Mouse (Mus musculus) monocyte, adult 5-6 weeks (primary cell): ENCODE data around the gene Cyb5d1. TPM values are rescaled to one million over a fixed set of nuclear protein-coding genes. Genes with fewer than 3 reads are reported as not detected.

ENCODE experiments used
- ATAC-seq: fragments of 153-309, 156-312 bp; replicated peaks from 2 replicates; pipeline ENCODE4 v1.8.0; 2017; ENCODE audit warnings: mild to moderate bottlenecking; ENCODE audit not compliant: low TSS enrichment, insufficient number of reproducible peaks, severe bottlenecking, poor library complexity, low FRiP score
- total RNA-seq: library from RNA; stranded (forward); fragments of 200-1000, 200-491, 200-594 nt; gene quantifications from 3 replicates; pipeline ENCODE4 v1.2.3, GENCODE M21; 2017

Cyb5d1 gene
- total RNA-seq, 1 experiment from 2014 or later: 19.2 TPM

DNA sequence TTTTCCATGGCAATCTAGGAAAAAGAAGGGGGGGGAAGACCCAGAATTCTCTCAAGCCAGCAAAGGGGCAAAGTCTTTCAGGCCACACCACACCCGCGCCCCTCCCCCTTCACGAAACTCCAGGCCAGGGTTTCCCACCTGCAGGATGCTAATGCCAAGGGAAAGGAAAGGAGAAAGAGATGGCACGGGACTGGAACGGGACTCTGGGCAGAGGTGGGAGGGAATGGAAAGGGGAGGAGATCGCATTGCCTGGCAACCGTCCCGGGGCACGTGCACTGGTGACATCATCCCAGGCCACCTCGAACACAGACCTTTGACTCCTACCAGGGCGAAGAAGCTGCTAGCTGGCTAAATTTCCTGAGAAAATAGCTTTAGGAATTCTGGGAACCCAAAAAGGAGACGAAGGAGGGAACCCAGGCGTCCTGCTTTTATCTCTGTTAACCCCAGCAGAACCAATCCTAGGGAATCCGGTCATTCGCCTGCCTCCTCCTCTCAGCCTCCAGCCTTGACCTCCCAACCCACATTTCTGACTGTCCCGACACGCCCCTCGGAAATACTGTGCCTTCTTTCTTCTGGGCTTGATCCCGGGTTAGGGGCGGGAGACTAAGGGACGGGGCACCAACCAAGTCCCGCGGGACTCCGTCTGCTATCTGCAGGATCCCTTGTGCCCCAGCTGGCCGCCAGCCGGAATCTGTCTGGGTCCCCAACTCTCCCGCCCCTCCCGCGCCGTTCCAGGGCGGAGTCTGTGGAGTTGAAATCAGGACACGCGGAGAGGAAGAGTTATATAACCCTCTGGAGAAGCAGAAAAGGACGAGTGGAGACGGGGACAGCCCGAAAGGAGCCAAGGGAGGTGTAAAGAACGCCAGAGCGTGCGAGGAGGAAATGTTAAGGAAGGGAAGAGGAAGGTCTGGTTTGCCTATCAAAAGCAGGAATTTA is 22.3 kb upstream of the Cyb5d1 start:
- peak; percentile 16; the same call in 1 of the 2 replicates for ATAC-seq

DNA sequence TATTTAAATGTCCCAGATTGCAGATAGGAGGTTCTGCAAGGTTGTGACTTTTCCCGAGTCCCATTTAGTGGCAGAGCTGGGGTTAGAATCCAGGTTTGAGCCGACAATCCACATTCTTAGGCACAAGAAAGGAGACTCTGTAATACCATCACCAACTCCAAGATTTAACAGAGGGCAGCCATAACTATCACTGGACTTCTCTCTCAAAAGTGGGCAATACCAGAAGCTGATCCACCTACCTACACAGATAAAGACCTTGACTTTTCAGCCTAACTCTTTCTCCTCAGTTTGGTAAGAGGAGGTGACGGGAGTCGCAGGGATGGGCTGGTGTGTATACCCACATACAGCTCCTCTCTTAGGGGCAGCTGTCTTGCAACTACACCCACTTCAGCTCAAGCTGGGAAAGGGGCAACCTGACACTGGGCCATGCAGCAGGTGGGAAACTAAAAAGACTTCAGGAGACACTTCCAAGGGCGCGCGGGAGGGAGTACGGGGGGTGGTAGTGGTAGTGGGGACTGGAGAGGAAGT is 21.6 kb upstream of the Cyb5d1 start:
- no peak for ATAC-seq

DNA sequence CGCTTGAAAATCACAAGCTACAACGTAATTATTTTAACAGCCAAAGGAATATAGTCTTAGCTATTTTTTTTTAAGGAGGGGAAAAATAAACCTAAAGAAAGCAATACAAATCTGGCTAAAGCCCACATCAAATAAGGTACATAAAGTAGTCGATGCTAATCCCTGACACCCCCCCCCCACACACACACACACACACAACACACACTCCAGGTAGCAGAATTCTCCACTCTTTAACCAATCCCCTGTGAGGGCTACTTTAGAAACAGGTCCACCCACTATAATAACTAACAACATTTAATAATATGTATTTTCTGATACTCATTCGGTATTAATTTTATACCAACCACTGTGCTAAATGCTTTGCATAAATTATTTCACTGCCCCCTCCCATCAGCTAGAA is 21.1 kb upstream of the Cyb5d1 start:
- ATAC-seq: no peak

DNA sequence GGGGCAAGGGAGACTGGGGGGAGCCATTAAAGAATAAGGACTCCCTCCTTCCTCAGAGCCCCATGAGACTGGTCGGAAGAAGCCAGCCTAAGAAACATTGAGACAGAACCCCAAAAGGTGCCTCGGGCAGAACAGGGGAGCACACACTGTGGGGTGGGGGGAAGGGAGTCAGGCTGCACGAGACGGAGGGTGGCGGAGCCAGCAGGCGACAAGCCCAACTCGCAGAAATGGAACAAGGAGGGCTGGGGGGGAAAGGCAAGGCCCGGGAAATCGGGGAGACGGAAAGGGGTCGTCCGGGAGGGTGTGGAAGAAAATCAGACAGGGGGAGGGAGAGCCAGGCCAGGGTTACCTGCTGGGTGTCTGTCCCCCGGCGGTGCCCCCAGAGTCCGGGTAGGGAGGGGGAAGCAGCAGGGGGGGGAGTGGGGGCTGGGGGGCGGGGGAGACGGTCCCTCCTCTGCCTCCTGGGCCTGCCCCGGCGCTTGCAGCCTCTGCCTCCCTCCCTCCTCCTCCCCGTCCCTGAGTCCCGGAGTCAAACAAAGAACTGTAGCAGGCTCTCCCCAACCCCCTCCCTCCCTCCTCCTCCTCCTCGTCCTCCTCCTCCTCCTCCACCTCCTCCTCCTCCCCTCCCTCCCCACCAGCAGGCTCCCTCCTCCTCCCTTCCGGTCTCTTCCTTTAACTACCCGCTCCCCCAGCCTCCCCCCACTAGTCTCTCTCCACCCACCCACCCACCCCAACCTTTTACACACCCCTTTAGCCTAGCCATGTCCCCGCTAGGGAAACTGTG is 20.4 kb upstream of the Cyb5d1 start:
- ATAC-seq: no peak

DNA sequence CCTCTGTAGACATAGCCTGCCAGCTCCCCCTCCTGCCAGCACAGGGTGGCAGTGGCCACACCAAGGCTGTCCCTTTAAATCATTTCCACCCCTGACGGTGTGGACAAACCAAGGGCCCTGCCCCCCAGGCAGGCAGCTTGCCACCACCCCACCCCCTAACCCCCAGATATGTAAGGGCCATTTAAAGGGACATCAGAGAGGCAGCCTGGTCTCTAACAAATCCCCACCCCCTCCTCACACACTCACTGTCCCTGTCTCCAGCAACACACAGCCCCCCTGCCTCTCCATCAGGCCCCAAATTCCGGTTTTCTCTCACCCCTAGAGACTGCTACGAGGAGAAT is 19.9 kb upstream of the Cyb5d1 start:
- ATAC-seq: no peak

DNA sequence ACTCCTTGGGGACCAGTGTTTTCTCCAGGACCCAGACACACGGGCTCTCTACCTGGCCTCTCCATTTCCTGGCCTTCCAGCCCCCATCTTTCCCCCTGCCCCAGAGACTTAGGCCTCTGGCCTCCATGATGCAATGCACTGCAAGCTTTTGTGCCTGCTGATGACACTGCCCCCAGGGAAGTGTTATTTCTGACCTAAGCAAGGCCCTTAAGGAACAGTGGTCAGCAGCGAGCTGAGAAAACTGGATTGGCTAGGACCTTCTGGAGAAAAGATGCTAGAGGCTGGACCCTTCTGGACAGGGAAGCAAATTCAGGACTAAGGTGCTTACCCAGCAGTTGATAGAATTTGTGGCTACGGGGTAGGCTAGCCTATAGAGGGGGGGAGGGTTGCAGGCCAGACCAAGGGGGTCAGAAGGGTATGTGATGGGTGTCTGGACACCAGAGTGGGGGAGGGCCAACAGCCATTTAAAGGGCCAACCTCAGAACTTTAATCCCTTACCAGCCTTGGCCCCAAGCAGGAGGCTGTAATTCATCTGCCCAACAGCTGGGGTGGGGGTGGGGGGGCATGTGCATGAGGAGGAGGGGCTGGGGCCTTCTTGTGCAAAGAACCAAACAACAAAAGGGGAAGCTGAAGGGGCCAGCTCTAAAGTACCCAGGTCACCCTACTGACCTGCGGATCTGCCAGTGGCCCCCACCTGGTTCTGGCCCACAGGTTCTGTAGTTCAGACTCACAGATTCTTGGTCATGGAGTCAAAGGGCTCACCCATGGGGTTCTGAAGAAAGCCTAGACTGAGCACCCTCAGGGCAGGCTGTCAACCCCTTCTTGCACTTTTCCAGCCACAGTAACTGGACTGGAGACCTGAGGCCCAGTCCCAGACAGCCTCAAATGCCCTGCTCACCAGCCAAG is 19.2 kb upstream of the Cyb5d1 start:
- ATAC-seq: no peak

DNA sequence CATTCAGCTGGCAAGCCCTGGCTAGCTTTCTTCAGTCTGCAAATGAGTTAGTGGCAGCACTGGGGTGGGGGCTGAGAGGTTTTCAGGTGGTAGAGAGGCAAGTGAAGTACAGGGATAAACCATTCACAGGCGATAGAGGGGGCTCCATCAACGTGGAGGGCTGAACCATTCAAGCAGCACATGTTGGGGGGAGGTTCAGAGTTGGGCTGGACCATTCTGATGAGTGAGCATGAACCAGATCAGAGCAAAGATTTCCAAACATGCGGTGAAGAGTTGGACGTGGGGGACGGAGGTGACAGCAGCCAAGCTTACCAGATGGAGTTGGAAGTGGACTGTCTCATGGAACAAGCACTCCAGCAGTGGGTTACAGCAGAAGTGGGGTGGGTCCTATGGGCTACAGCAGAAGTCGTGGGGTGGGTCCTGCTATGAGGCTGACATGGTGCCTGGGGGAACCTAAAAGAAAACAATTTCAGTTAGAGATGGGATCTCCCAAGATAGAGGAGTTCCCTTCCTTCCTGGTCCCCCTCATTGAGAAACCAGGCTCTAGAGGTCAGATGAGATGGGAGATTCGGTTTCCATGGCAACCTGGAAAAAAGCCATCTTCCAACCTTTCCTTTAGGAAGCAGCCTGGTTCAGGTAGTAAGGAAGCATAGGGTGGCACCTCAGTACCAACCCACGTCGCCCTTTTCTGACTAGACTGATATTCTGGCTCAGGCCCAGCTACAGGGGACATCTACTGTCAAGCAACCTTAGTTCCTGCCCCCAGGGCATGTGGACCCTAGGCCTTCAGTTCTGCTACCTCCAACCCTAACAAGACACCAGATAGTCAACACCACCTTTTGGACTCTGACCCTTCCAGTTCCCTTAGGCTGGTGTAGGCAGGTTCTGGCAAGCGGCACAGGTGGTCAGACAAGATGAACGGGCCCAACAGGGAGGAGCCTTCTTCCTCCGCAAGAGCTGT is 18.1 kb upstream of the Cyb5d1 start, which contains the start of gene Kdm6b:
Kdm6b (minus strand) TSS at position 455 of the 961 bp plus-strand sequence.
- no peak for ATAC-seq

DNA sequence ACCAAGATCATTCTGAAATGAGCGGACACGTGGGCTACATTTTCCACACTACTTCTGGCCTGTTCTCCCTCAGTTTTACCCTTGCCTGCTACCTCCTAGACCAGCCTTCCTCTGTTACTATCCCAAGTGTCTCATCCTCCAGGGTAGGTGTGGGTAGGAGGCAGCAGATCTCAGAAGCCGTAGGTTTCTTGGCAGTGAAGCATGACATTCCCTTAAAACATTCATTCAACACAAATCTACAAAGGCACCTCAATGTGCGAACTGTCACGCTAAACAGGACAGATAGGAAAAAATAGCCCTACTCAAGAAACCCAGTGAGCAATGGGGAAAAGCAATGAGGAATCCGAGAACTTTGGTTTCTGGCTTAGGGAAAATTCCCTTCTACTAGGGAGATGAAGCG is 17.1 kb upstream of the Cyb5d1 start:
- no peak for ATAC-seq

DNA sequence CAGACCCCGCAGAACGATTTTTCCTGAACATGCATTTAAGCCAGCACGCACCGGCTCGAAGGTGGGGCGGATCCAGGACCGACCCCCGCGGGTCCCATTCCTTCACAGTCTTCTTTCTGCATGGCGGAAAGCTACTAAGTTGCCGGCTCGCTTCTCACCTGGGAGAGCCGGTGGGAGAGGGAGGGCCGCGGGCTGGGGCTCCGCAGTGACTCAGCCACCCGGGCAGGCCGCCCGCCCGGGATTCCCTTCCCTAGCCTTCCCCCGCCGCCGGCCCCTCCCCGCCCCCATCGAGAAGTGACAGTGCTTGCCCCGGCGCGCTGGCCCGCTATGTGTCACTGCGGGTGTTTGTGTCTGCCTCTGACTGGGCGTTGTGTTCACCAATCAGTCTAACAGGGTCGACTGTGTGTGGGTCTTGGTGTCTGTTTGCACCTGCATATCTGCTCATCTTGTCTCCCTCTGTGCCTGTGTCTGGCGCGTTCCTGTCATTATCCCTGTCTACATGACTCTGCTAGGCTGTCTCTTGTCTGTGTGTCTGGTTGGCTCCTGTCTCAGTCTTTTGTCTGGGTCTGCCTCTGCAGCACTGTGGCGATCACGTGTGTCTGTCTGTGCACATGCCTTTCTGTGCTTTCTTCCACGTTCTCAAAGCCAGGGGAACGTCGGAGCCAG is 16.2 kb upstream of the Cyb5d1 start:
- no peak for ATAC-seq

DNA sequence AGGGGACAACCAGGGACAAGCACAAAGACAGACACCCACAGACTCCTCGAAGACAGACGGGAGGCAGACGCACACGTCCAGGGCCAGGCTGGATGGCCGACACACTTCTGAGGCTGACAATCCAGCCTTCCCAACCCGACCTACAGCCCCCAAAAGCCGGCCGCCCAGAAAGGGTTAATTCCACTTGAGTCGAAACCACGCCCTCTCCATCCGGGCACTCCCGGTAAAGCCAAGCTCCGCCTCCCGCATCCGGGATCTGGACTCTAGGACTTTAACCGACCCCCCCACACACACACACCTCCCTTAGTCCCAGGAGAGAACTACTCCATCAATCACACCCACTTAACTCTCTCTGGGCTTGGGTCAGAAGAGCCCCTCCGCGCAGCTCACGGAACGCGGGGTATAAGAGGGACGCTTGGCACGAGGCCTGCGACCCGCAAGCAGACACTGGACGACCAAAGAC is 15.7 kb upstream of the Cyb5d1 start:
- peak; percentile 27 for ATAC-seq

DNA sequence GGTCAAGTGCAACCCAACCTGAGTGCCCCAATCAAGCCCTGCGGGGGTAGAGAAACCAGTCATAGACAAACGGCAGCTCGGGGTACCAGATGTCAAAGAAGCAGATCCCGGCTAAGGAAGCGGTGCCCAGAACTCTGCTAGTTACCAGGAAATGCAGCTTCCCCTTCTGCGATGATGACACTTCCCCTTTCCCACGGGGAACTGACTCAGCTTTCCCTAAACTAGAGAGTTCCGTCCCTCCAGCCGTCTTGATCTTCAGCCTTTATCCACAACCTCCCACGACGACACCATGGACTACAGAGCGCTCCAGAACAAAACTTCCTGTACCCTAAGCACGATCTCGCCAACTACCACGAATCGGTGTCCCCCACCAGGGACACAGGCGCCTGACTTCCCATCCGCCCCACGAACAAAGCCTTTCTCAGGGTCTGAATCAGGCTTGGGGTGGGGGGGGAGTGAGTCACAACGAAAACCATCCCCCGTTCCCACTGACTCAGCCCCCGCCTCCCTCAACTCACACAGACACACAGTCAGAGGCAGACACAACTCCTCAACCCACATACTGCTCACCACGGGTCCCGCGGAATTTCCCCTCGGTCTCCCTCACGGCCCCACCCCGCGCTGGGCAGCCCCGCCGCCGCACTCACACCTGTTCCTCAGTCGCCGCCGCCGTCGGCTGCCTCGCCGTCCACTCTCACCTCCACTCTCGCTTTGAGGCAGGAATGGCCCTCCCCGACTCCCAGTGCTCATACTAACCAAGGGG is 15.1 kb upstream of the Cyb5d1 start:
- ATAC-seq: peak; percentile 34

DNA sequence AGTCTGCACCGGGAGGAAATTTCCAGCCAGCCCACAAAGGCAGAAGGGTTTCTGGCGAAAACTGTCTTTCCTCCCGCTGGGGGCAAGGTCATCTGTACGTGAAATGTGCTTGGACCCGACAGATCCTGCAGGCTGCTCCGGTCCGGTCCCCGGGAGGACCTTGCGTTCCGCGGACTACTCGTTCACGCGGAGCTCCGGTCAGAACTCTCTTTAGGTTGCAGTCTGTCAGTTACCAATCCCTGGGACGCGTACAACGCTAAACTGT is 14.5 kb upstream of the Cyb5d1 start:
- ATAC-seq: no peak

DNA sequence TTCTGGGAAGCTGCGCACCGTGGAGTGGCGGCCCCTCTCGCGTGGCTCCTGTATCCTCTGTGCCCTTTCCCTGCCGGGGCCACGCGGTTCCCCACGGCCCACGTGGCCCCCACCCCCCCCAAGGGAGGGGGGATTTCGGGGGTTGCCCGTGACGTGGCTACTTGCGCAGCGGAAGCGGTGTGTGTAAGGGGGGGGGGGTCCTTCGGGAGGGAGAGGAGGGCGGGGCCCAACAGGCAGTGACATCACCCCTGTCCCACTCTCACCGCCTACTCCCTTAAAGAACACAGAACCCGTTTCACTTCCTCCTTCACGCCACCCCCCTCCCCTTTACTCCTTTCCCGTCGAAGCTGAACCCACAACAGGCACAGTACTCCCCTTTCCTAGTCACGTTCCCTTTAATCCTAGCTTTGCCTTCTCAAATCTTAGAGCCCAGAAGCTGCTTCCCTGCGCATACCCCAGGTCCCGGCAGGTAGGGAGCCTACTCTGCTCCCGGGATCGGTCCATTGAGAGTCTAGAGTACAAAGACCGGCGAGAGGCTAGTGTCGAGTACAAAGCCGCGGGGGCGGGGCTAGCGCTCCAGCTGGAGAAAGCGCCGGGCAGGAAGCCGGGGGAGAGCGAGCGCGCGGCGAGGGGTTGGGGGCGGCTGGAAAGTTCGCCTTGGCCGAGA is 14.1 kb upstream of the Cyb5d1 start:
- peak; percentile 36 for ATAC-seq

DNA sequence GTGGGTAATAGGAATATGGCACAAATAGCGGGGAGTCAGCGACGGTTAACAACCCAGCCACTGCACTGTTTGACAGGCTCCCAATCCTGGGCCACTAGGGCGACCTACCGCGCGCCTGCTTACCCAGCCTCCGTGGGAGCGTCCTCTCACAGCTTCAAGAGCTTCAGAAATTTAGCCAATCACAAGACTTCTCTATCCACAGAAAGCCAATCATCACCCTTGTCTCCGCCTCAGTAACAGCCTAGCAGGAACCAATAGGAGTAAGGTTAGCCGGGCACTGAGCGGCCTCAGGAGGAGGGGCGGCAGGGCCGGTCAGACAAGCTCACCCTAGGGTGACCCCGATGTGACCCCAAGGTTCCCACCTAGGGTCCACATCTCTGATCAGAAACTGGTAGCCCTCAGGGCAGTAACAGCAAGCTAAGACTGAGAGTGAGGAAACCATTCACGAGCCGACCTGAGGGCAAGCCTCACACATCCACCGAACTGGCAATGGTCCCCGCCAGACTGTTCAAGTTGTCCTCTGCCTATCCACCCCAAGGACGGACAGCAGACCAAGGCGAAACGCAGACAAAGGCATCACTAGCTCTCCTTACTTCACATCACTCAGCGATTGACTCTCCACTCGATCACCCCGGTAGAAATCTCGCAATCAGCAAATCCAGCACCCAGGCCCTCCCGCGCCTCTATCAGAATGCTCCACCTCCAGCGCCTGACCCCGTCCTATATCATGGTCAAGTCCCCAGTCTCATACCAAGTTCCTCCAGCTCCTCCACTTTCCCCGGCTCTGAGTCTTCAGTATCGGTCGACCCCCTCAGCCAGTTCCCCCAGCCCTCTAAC is 13.3 kb upstream of the Cyb5d1 start:
- peak; percentile 48 for ATAC-seq

DNA sequence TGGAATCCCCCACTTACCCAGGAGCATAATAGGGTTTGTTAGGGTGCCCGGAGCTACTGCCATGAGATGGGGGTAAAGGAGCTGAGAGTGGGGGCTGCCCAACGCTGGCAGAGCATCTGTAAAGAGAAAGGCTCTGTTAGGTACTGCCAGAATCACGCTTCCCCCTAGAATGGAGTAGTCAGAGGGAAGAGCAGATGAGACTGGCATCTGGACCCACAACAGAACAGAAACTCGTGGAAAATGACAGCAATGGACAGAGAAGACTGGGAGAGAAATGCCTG is 12.2 kb upstream of the Cyb5d1 start:
- ATAC-seq: no peak
